Mouse (Mus musculus): ENCODE data around the gene Nthl1.

GRCm38 (mm10) chr17:24647493-24647892 is 15.0 kb downstream of the Nthl1 start:
- TF ChIP-seq POLR2A (IDR thresholded peaks at IDR 0.05; ENCODE audit: borderline replicate concordance, low read depth, low read length) (no peak), CTCF (IDR thresholded peaks at IDR 0.05; ENCODE audit: low read depth, low read length) (no peak)
